Mouse (Mus musculus): ENCODE data around the gene Rasgrf1.

DNA sequence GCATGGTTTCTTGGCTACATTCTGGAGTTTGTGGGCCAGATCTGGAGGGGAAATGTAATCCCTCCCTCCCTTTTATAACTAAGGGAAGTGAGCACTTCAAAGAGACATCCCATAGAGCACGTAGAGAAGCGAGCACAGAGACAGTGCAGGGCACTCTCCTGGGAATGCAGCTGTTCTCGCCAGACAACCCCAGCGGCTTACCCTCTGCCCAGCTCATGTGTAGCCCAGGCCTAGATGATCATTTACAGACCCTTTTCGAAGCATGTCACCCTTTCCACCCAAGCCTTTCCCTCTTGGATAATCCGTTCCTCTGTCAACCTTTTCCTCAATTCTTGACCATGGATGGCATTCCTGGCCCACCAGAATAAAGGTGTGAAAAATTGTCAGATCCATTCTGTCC lies 106.5 kb downstream of the Rasgrf1 start:
- no peak for TF ChIP-seq POLR2A (IDR thresholded peaks at IDR 0.05; ENCODE audit: control insufficient read depth, extremely low read depth, insufficient read depth, low read length, poor library complexity)
- TF ChIP-seq CTCF (IDR thresholded peaks at IDR 0.05; ENCODE audit: borderline replicate concordance, control insufficient read depth, extremely low read depth, insufficient read depth, low read length, poor library complexity), result no peak

Data from thymus, adult 2 months (tissue).